Mouse (Mus musculus): ENCODE measurements around the gene Neu1. TPM values are rescaled to one million over a fixed set of nuclear protein-coding genes. Genes with fewer than 3 reads are reported as not detected.
"Not testable (repeated sequence)": the region's sequence is repeated elsewhere in the genome, so short reads cannot be mapped to it uniquely, and the experiment has no call there.

Neu1 gene
- total and polyA plus RNA-seq, 3 experiments, result 31.2 to 32.0 (median 31.9) TPM

DNA sequence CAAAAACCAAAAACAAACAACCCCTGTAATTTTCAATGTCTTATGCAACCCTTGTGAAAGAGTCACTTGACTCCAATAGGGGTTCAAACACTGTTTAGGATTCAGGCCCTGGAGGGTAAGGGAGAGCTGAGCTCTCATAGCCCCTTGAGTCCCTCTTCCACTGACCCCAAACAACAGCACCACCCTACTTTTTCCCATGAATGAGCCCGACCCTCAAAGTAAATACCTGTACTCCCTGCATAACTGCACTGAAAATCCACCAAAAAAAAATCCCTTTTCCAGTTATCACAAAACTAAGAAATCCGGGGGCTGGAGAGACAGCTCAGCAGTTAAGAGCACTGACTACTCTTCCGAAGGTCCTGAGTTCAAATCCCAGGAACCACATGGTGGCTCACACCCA lies 24.8 kb downstream of the Neu1 start:
- Histone ChIP-seq H3K36me3 (replicated peaks in 1 of 2; ENCODE audit: control insufficient read depth in 1 of 2, insufficient read depth in 1 of 2, low read length in 1 of 2) (peaks cover under 1 to 9% of the 10 kb centered on the region in 2 experiments), H3K27me3 (replicated peaks) (no peaks in the 10 kb centered on the region), H3K27ac (ENCODE audit: insufficient read depth, low read depth) (no peak overlapping the region), H3K79me2 (replicated peaks; ENCODE audit: control insufficient read depth, extremely low read depth, insufficient read depth, poor library complexity, severe bottlenecking) (peaks cover 13% of the 10 kb centered on the region), H3K9me3 (replicated peaks; ENCODE audit: low read length) (peaks cover 2% of the 10 kb centered on the region), H3K4me1 (ENCODE audit: control insufficient read depth in 1 of 2, insufficient read depth in 2 of 2) (peaks cover 0 to 17% of the 10 kb centered on the region in 2 experiments; a peak in 2 of 4 replicates), H3K9ac (ENCODE audit: insufficient read depth, low read depth) (no peak overlapping the region), H3K4me3 (replicated peaks in 1 of 3; ENCODE audit: low read depth in 2 of 3, low read length in 2 of 3, poor library complexity in 1 of 3) (no peak overlapping the region), H3K4me2 (ENCODE audit: insufficient read depth, low read depth, poor library complexity, severe bottlenecking) (no peak overlapping the region)
- DNase-seq (ENCODE audit: extremely low read depth), result no peak
- dilution Hi-C loops (cut with MboI; ENCODE audit: extremely low pct_ligation_motif_present, extremely low pct_unique_long_range_greater_than_20kb, low sequenced_read_pairs) (no loop called here), in situ Hi-C loops (cut with MboI; ENCODE audit: low pct_ligation_motif_present, low pct_unique_long_range_greater_than_20kb, low sequenced_read_pairs) (no loop called here)
- TF ChIP-seq ZMIZ1 (IDR thresholded peaks at IDR 0.05; ENCODE audit: low read depth, low read length), result no peak
- TF ChIP-seq EP300 (IDR thresholded peaks at IDR 0.05; ENCODE audit: low read length), result no peak
- TF ChIP-seq CHD1 (IDR thresholded peaks at IDR 0.05; ENCODE audit: low read depth, low read length), result no peak
- no peak for TF ChIP-seq MEF2A (IDR thresholded peaks at IDR 0.05; ENCODE audit: borderline replicate concordance, low read depth, low read length)
- TF ChIP-seq NELFE (IDR thresholded peaks at IDR 0.05; ENCODE audit: low read depth, low read length), result no peak
- TF ChIP-seq MXI1 (IDR thresholded peaks at IDR 0.05; ENCODE audit: low read depth, low read length), result no peak
- no peak for TF ChIP-seq ELF1 (IDR thresholded peaks at IDR 0.05; ENCODE audit: low read depth, low read length)
- no peak for TF ChIP-seq SIN3A (IDR thresholded peaks at IDR 0.05; ENCODE audit: low read length)
- TF ChIP-seq USF1 (IDR thresholded peaks at IDR 0.05; ENCODE audit: low read depth, low read length), result no peak
- no peak for TF ChIP-seq HCFC1 (IDR thresholded peaks at IDR 0.05; ENCODE audit: low read depth, low read length)
- TF ChIP-seq MAFK (IDR thresholded peaks at IDR 0.05; ENCODE audit: insufficient replicate concordance, low read length), result no peak
- no peak for TF ChIP-seq POLR2A (IDR thresholded peaks at IDR 0.05; ENCODE audit: low read depth, low read length)
- TF ChIP-seq RAD21 (IDR thresholded peaks at IDR 0.05; ENCODE audit: low read depth, low read length), result no peak
- TF ChIP-seq BHLHE40 (IDR thresholded peaks at IDR 0.05; ENCODE audit: low read depth, low read length), result no peak
- TF ChIP-seq SMC3 (IDR thresholded peaks at IDR 0.05; ENCODE audit: low read depth, low read length), result no peak

DNA sequence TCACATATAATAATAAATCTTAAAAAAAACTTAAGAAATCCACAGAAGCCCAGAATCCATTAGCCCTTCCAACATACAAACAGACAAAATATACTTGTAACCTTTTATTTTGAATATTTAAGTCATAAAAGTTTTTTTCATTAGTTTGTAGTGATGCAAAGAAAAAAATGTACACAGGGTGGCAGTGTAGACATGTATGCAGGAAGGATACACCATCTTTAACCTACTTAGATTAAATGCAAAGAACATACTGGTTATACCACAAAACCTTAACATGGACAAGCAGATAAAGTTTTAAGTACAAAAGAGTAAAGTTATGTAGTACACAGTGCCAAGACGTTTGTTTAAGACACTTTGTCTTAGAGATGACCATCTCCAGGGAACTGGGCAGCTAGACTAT lies 25.3 kb downstream of the Neu1 start:
- TF ChIP-seq MEF2A (IDR thresholded peaks at IDR 0.05; ENCODE audit: borderline replicate concordance, low read depth, low read length) (no peak), ZNF384 (IDR thresholded peaks at IDR 0.05; ENCODE audit: low read depth, low read length) (peak; percentile 57; the same call in 1 of the 2 replicates), RAD21 (IDR thresholded peaks at IDR 0.05; ENCODE audit: low read depth, low read length) (peak; percentile 74), PAX5 (IDR thresholded peaks at IDR 0.05; ENCODE audit: low read length) (no peak), ZC3H11A (IDR thresholded peaks at IDR 0.05; ENCODE audit: low read depth, low read length) (no peak), SMC3 (IDR thresholded peaks at IDR 0.05; ENCODE audit: low read depth, low read length) (peak; percentile 59), CHD2 (IDR thresholded peaks at IDR 0.05; ENCODE audit: low read length) (no peak), CTCF (conservative IDR thresholded peaks at IDR 0.05 in 1 of 2, IDR thresholded peaks at IDR 0.05 in 1 of 2; ENCODE audit: low read depth in 2 of 2, low read length in 2 of 2) (peak in 1 of 2 experiments; percentile 67; a peak in 2 of 4 replicates), HCFC1 (IDR thresholded peaks at IDR 0.05; ENCODE audit: low read depth, low read length) (no peak)
- peaks cover 0 to 22% of the 10 kb centered on the region in 2 experiments; a peak in 2 of 4 replicates for H3K4me1 ChIP-seq (ENCODE audit: control insufficient read depth in 1 of 2, insufficient read depth in 2 of 2)
- no peaks in the 10 kb centered on the region for H3K27me3 ChIP-seq (replicated peaks)
- H3K4me2 ChIP-seq (ENCODE audit: insufficient read depth, low read depth, poor library complexity, severe bottlenecking), result no peak overlapping the region
- dilution Hi-C loops (cut with MboI; ENCODE audit: extremely low pct_ligation_motif_present, extremely low pct_unique_long_range_greater_than_20kb, low sequenced_read_pairs), result no loop called here
- no peak overlapping the region for H3K4me3 ChIP-seq (replicated peaks in 1 of 3; ENCODE audit: low read depth in 2 of 3, low read length in 2 of 3, poor library complexity in 1 of 3)
- peaks cover 0 to 6% of the 10 kb centered on the region in 2 experiments for H3K36me3 ChIP-seq (replicated peaks in 1 of 2; ENCODE audit: control insufficient read depth in 1 of 2, insufficient read depth in 1 of 2, low read length in 1 of 2)
- peaks cover 2% of the 10 kb centered on the region for H3K9me3 ChIP-seq (replicated peaks; ENCODE audit: low read length)
- no peak overlapping the region for H3K27ac ChIP-seq (ENCODE audit: insufficient read depth, low read depth)
- H3K9ac ChIP-seq (ENCODE audit: insufficient read depth, low read depth), result no peak overlapping the region
- in situ Hi-C loops (cut with MboI; ENCODE audit: low pct_ligation_motif_present, low pct_unique_long_range_greater_than_20kb, low sequenced_read_pairs), result no loop called here
- DNase-seq (ENCODE audit: extremely low read depth), result peak; percentile 10
- peaks cover 8% of the 10 kb centered on the region for H3K79me2 ChIP-seq (replicated peaks; ENCODE audit: control insufficient read depth, extremely low read depth, insufficient read depth, poor library complexity, severe bottlenecking)

DNA sequence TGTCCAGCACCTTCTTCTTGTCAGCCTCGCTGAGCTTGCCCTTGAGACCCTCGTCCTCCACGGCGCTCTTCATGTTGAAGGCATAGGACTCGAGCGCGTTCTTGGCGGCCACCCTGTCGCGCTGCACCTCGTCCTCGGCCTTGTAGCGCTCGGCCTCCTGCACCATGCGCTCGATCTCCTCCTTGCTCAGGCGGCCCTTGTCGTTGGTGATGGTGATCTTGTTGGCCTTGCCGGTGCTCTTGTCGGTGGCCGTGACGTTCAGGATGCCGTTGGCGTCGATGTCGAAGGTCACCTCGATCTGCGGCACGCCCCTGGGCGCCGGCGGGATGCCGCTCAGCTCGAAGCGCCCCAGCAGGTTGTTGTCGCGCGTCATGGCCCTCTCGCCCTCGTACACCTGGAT lies 26.2 kb downstream of the Neu1 start:
- H3K4me3 ChIP-seq (replicated peaks in 1 of 3; ENCODE audit: low read depth in 2 of 3, low read length in 2 of 3, poor library complexity in 1 of 3); DNase-seq (ENCODE audit: extremely low read depth); H3K27ac ChIP-seq (ENCODE audit: insufficient read depth, low read depth); H3K9ac ChIP-seq (ENCODE audit: insufficient read depth, low read depth); H3K36me3 ChIP-seq (replicated peaks in 1 of 2; ENCODE audit: control insufficient read depth in 1 of 2, insufficient read depth in 1 of 2, low read length in 1 of 2); H3K9me3 ChIP-seq (replicated peaks; ENCODE audit: low read length); H3K4me2 ChIP-seq (ENCODE audit: insufficient read depth, low read depth, poor library complexity, severe bottlenecking); H3K27me3 ChIP-seq (replicated peaks); in situ Hi-C loops (cut with MboI; ENCODE audit: low pct_ligation_motif_present, low pct_unique_long_range_greater_than_20kb, low sequenced_read_pairs); dilution Hi-C loops (cut with MboI; ENCODE audit: extremely low pct_ligation_motif_present, extremely low pct_unique_long_range_greater_than_20kb, low sequenced_read_pairs); H3K79me2 ChIP-seq (replicated peaks; ENCODE audit: control insufficient read depth, extremely low read depth, insufficient read depth, poor library complexity, severe bottlenecking): not testable (repeated sequence)
- peaks cover 0 to 30% of the 10 kb centered on the region in 2 experiments; a peak in 2 of 4 replicates for H3K4me1 ChIP-seq (ENCODE audit: control insufficient read depth in 1 of 2, insufficient read depth in 2 of 2)

DNA sequence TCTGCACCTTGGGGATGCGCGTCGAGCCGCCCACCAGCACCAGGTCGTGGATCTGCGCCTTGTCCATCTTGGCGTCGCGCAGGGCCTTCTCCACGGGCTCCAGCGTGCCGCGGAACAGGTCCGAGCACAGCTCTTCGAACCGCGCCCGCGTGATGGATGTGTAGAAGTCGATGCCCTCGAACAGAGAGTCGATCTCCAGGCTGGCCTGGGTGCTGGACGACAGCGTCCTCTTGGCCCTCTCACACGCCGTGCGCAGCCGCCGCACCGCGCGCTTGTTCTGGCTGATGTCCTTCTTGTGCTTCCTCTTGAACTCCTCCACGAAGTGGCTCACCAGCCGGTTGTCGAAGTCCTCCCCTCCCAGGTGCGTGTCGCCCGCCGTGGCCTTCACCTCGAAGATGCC lies 26.9 kb downstream of the Neu1 start:
- H3K79me2 ChIP-seq (replicated peaks; ENCODE audit: control insufficient read depth, extremely low read depth, insufficient read depth, poor library complexity, severe bottlenecking); H3K36me3 ChIP-seq (replicated peaks in 1 of 2; ENCODE audit: control insufficient read depth in 1 of 2, insufficient read depth in 1 of 2, low read length in 1 of 2); H3K4me2 ChIP-seq (ENCODE audit: insufficient read depth, low read depth, poor library complexity, severe bottlenecking); H3K9ac ChIP-seq (ENCODE audit: insufficient read depth, low read depth); dilution Hi-C loops (cut with MboI; ENCODE audit: extremely low pct_ligation_motif_present, extremely low pct_unique_long_range_greater_than_20kb, low sequenced_read_pairs); H3K4me3 ChIP-seq (replicated peaks in 1 of 3; ENCODE audit: low read depth in 2 of 3, low read length in 2 of 3, poor library complexity in 1 of 3); in situ Hi-C loops (cut with MboI; ENCODE audit: low pct_ligation_motif_present, low pct_unique_long_range_greater_than_20kb, low sequenced_read_pairs); H3K9me3 ChIP-seq (replicated peaks; ENCODE audit: low read length); H3K27me3 ChIP-seq (replicated peaks); DNase-seq (ENCODE audit: extremely low read depth); H3K27ac ChIP-seq (ENCODE audit: insufficient read depth, low read depth): not testable (repeated sequence)
- peaks cover 0 to 36% of the 10 kb centered on the region in 2 experiments; a peak in 2 of 4 replicates for H3K4me1 ChIP-seq (ENCODE audit: control insufficient read depth in 1 of 2, insufficient read depth in 2 of 2)

Measured in CH12.LX (cell line).